Mouse (Mus musculus): ENCODE data around the gene Park7. TPM values are rescaled to one million over a fixed set of nuclear protein-coding genes. Genes with fewer than 3 reads are reported as not detected.

Park7 gene
- 417 and 424 TPM in 2 replicates for polyA plus RNA-seq (2014; fragmentation: Nextera tagmentation; extraction: Ambion mirVana)

DNA sequence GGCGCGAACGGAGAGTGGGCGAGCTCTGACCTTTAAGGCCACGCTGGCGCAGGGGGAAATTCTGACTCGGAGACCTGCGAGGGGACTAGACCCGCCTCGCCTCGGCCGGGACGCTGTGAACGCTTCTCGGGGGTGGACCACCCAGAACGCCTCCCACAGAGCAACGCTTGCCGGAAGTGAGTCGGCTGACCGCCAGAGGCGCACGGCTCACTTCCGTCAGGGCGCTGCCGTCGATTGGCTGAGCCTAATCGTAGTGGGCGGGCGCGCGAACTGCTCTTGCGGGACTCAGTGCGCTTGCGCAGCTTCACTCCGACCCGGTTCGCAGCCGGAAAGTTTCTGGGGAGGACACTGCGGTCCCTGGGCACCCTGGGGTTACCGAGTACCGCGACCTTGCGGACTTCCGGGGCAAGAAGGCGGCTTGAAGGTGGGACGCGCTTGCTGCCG is at the start of gene Park7, which contains the start of gene Tnfrsf9:
Gene Park7, minus strand, starts transcription at position 148 of the 444 bp plus-strand sequence.
Gene Tnfrsf9, plus strand, starts transcription at position 273 of the 444 bp plus-strand sequence.
- Histone ChIP-seq H3K4me3 (ENCODE audit: low read depth, low read length) (peak within 1 kb of the TSS; percentile 64), H3K36me3 (ENCODE audit: control insufficient read depth, insufficient read depth, low read length) (no peaks in the 10 kb centered on the region), H3K9ac (ENCODE audit: low read length) (peak within 1 kb of the TSS; percentile 82), H3K4me2 (ENCODE audit: low read depth) (peak within 1 kb of the TSS; percentile 55), H3K27me3 (ENCODE audit: control insufficient read depth, insufficient read depth, low read length) (no peaks in the 10 kb centered on the region), H3K9me3 (ENCODE audit: control insufficient read depth, low read length) (no peaks in the 10 kb centered on the region), H3K27ac (ENCODE audit: low read depth, low read length) (peak within 1 kb of the TSS; percentile 78), H3K4me1 (ENCODE audit: control insufficient read depth, insufficient read depth, low read length) (peaks cover 11% of the 10 kb centered on the region; the same call in 1 of the 2 replicates)
- DNase-seq (ENCODE audit: low spot score), result peak; percentile 97
- ATAC-seq (ENCODE audit: insufficient read depth, low FRiP score, low TSS enrichment), result peak; percentile 84
- WGBS, result under 1% methylated on average over 48 of the region's 48 CpGs

DNA sequence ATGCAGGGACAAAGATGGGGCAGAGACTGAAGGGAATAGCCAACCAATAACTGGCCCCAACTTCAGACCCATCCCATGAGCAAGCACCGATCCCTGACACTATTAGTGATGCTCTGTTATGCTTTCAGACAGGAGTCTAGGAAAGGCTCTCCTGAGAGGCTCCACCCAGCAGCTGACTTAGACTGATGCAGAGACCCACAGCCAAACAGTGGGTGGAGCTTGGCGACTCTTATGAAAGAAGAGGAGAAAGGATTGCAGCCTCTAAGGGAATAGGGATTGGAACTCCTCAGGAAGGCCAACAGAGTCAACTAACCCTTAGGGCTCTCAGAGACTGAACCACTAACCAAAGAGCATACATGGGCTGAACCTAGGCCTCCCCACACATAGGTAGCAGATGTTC is 49.5 kb upstream of the Park7 start:
- Histone ChIP-seq H3K4me2 (ENCODE audit: low read depth) (no peak overlapping the region), H3K27ac (ENCODE audit: low read depth, low read length) (no peak overlapping the region), H3K9ac (ENCODE audit: low read length) (no peak overlapping the region), H3K4me1 (ENCODE audit: control insufficient read depth, insufficient read depth, low read length) (no peaks in the 10 kb centered on the region), H3K4me3 (ENCODE audit: low read depth, low read length) (no peak overlapping the region), H3K27me3 (ENCODE audit: control insufficient read depth, insufficient read depth, low read length) (no peaks in the 10 kb centered on the region), H3K36me3 (ENCODE audit: control insufficient read depth, insufficient read depth, low read length) (no peaks in the 10 kb centered on the region), H3K9me3 (ENCODE audit: control insufficient read depth, low read length) (no peaks in the 10 kb centered on the region)
- no peak for DNase-seq (ENCODE audit: low spot score)
- WGBS, result 79% methylated on average over 2 of the region's 2 CpGs
- no peak for ATAC-seq (ENCODE audit: insufficient read depth, low FRiP score, low TSS enrichment)

DNA sequence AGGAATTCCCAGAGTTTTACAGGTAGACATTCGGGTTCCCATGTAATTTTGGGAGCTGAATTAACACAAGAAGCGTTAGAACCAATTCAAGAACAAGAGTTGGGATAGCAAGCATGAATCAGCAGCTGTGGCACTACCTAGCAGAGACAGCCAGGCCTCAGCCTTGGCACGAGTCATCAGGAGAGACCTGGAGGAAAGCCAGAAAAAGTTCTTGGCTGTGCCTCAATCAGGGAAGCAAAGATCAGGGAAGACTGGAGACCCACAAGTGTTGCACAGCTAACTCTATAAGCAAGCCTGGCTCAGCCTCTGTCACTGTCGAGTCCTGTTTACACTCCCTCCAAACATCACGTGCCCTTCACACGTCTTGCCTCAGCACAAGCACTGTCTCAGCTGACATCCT is 48.0 kb upstream of the Park7 start:
- Histone ChIP-seq H3K4me3 (ENCODE audit: low read depth, low read length) (no peak overlapping the region), H3K9me3 (ENCODE audit: control insufficient read depth, low read length) (no peaks in the 10 kb centered on the region), H3K4me2 (ENCODE audit: low read depth) (no peak overlapping the region), H3K9ac (ENCODE audit: low read length) (no peak overlapping the region), H3K4me1 (ENCODE audit: control insufficient read depth, insufficient read depth, low read length) (no peaks in the 10 kb centered on the region), H3K27me3 (ENCODE audit: control insufficient read depth, insufficient read depth, low read length) (no peaks in the 10 kb centered on the region), H3K27ac (ENCODE audit: low read depth, low read length) (no peak overlapping the region), H3K36me3 (ENCODE audit: control insufficient read depth, insufficient read depth, low read length) (no peaks in the 10 kb centered on the region)
- no peak for ATAC-seq (ENCODE audit: insufficient read depth, low FRiP score, low TSS enrichment)
- no peak for DNase-seq (ENCODE audit: low spot score)
- WGBS, result 77% methylated on average over 6 of the region's 6 CpGs

DNA sequence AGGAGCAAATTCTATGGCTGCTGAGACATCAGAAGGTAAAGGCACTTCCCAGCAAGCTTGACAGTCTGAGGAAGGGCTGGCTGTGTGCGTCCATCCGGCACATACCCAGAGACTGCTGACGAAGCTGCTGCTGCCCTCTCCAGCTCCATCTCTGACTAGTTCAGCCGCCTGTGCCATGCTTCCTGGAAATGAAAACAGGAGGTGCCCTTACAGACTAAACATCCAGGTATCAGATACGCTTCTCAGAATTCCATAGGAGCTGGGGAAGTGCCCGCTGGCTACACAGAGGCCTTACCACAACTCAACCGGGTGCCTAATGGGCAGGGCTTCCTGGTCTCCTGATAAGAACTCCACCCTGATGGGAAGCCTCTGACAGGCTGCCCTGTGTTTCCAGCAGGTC is 44.3 kb upstream of the Park7 start:
- Histone ChIP-seq H3K4me1 (ENCODE audit: control insufficient read depth, insufficient read depth, low read length) (0 out of 2 replicates have a peak, but pooled peaks cover 2% of the 10 kb centered on the region), H3K9me3 (ENCODE audit: control insufficient read depth, low read length) (no peaks in the 10 kb centered on the region), H3K36me3 (ENCODE audit: control insufficient read depth, insufficient read depth, low read length) (no peaks in the 10 kb centered on the region), H3K9ac (ENCODE audit: low read length) (no peak overlapping the region), H3K27ac (ENCODE audit: low read depth, low read length) (no peak overlapping the region), H3K27me3 (ENCODE audit: control insufficient read depth, insufficient read depth, low read length) (no peaks in the 10 kb centered on the region), H3K4me2 (ENCODE audit: low read depth) (no peak overlapping the region), H3K4me3 (ENCODE audit: low read depth, low read length) (no peak overlapping the region)
- ATAC-seq (ENCODE audit: insufficient read depth, low FRiP score, low TSS enrichment) (no peak), DNase-seq (ENCODE audit: low spot score) (no peak)
- WGBS, result 80% methylated on average over 7 of the region's 7 CpGs

DNA sequence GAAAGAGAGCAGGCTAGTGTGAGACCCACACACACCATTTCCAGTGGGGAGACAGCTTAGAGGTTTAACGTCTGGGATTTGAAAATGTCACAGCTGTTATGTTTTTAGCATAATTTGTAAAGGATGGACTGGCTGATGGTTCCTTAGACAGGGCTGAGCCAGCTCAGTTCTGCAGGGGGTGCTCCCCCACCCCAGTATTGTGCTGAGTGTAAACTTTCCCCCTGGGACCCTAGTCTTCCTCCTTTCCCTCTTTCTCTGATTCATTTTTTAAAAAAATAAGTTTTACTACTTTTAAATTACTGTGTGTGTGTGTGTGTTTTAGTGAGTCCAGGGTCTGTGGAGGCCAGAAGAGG is 42.8 kb upstream of the Park7 start:
- ATAC-seq (ENCODE audit: insufficient read depth, low FRiP score, low TSS enrichment) (no peak), DNase-seq (ENCODE audit: low spot score) (no peak)
- 0 out of 2 replicates have a peak, but pooled peaks cover 2% of the 10 kb centered on the region for H3K4me1 ChIP-seq (ENCODE audit: control insufficient read depth, insufficient read depth, low read length)
- no peaks in the 10 kb centered on the region for H3K9me3 ChIP-seq (ENCODE audit: control insufficient read depth, low read length)
- no peak overlapping the region for H3K4me3 ChIP-seq (ENCODE audit: low read depth, low read length)
- H3K9ac ChIP-seq (ENCODE audit: low read length), result no peak overlapping the region
- no peak overlapping the region for H3K27ac ChIP-seq (ENCODE audit: low read depth, low read length)
- H3K4me2 ChIP-seq (ENCODE audit: low read depth), result no peak overlapping the region
- WGBS, result 68% methylated on average over 1 of the region's 1 CpGs
- no peaks in the 10 kb centered on the region for H3K27me3 ChIP-seq (ENCODE audit: control insufficient read depth, insufficient read depth, low read length)
- H3K36me3 ChIP-seq (ENCODE audit: control insufficient read depth, insufficient read depth, low read length), result no peaks in the 10 kb centered on the region

DNA sequence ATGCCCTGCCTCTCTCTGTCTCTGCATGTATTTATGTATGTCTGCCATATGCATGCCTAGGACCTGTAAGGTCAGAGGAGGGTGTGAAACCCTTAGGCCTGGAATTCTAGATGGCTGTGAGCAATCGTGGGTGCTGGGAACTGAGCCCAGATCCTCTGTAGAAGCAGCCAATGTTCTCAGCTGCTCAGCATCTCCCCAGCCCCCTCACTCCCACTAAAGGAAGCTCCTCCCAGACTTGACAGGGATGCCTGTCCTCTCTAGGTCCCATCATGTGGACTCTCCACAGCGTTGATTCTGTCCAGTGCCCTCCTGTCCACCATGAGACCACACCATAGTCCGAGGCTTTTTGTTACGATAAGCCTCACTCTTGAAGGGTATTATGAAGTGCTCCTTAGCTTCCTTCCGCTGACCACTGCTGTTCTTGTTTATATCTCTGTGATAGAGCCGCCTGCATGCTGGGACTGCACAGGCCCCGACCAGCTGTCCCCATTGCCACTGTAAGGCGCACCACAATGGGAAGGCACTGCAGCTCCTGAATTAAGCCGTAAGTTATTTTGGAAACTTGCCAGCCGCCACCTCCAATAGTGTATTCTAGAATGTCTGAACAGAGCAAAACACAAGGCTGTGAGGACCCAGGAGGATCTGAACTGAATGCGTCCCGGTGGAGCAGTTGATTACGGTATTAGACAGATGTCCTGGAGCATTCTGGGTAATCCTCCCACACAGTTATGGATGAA is 42.3 kb upstream of the Park7 start:
- no peak overlapping the region for H3K4me3 ChIP-seq (ENCODE audit: low read depth, low read length)
- no peaks in the 10 kb centered on the region for H3K27me3 ChIP-seq (ENCODE audit: control insufficient read depth, insufficient read depth, low read length)
- no peak for ATAC-seq (ENCODE audit: insufficient read depth, low FRiP score, low TSS enrichment)
- H3K9ac ChIP-seq (ENCODE audit: low read length), result no peak overlapping the region
- WGBS, result 78% methylated on average over 13 of the region's 13 CpGs
- no peaks in the 10 kb centered on the region for H3K9me3 ChIP-seq (ENCODE audit: control insufficient read depth, low read length)
- H3K4me1 ChIP-seq (ENCODE audit: control insufficient read depth, insufficient read depth, low read length), result 0 out of 2 replicates have a peak, but pooled peaks cover 2% of the 10 kb centered on the region
- no peak overlapping the region for H3K27ac ChIP-seq (ENCODE audit: low read depth, low read length)
- H3K4me2 ChIP-seq (ENCODE audit: low read depth), result no peak overlapping the region
- H3K36me3 ChIP-seq (ENCODE audit: control insufficient read depth, insufficient read depth, low read length), result no peaks in the 10 kb centered on the region
- peak; percentile 33 for DNase-seq (ENCODE audit: low spot score)

DNA sequence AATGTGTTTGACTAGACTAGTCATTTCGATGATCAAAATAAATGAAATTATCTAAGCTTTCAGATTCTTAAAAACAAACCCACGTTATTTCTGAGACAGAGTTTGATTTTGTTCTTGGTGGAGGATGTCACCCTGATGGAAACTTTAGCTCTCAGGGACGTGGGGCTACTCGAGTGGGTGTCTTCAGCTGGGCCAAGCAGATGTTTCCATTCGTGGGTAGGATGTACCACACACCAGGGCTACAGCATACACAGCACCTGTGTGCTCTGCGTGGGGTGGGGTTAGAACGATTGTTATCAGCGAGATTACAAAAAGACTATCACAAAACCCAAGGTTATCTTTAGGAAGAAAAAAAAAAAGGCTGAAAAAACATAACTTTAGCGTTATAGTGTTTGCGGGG is 36.7 kb upstream of the Park7 start:
- WGBS, result 82% methylated on average over 10 of the region's 10 CpGs
- H3K4me3 ChIP-seq (ENCODE audit: low read depth, low read length), result no peak overlapping the region

DNA sequence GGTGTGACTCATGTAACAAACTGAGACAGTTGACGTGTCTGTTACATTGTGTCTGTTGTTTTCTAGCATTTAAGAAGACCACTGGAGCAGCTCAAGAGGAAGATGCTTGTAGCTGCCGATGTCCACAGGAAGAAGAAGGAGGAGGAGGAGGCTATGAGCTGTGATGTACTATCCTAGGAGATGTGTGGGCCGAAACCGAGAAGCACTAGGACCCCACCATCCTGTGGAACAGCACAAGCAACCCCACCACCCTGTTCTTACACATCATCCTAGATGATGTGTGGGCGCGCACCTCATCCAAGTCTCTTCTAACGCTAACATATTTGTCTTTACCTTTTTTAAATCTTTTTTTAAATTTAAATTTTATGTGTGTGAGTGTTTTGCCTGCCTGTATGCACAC is 30.5 kb upstream of the Park7 start:
- H3K4me1 ChIP-seq (ENCODE audit: control insufficient read depth, insufficient read depth, low read length), result no peaks in the 10 kb centered on the region
- H3K4me2 ChIP-seq (ENCODE audit: low read depth), result no peak overlapping the region
- DNase-seq (ENCODE audit: low spot score), result no peak
- no peak overlapping the region for H3K9ac ChIP-seq (ENCODE audit: low read length)
- no peak overlapping the region for H3K4me3 ChIP-seq (ENCODE audit: low read depth, low read length)
- H3K27ac ChIP-seq (ENCODE audit: low read depth, low read length), result no peak overlapping the region
- WGBS, result 90% methylated on average over 7 of the region's 7 CpGs
- no peak for ATAC-seq (ENCODE audit: insufficient read depth, low FRiP score, low TSS enrichment)
- no peaks in the 10 kb centered on the region for H3K9me3 ChIP-seq (ENCODE audit: control insufficient read depth, low read length)
- no peaks in the 10 kb centered on the region for H3K36me3 ChIP-seq (ENCODE audit: control insufficient read depth, insufficient read depth, low read length)
- H3K27me3 ChIP-seq (ENCODE audit: control insufficient read depth, insufficient read depth, low read length), result no peaks in the 10 kb centered on the region

More for the DNA sequence above, 36.7 kb upstream of the Park7 start:
- no peak for DNase-seq (ENCODE audit: low spot score)
- Histone ChIP-seq H3K9me3 (ENCODE audit: control insufficient read depth, low read length) (no peaks in the 10 kb centered on the region), H3K4me2 (ENCODE audit: low read depth) (no peak overlapping the region), H3K9ac (ENCODE audit: low read length) (no peak overlapping the region), H3K4me1 (ENCODE audit: control insufficient read depth, insufficient read depth, low read length) (no peaks in the 10 kb centered on the region), H3K27ac (ENCODE audit: low read depth, low read length) (no peak overlapping the region), H3K27me3 (ENCODE audit: control insufficient read depth, insufficient read depth, low read length) (no peaks in the 10 kb centered on the region), H3K36me3 (ENCODE audit: control insufficient read depth, insufficient read depth, low read length) (no peaks in the 10 kb centered on the region)
- ATAC-seq (ENCODE audit: insufficient read depth, low FRiP score, low TSS enrichment), result no peak

DNA sequence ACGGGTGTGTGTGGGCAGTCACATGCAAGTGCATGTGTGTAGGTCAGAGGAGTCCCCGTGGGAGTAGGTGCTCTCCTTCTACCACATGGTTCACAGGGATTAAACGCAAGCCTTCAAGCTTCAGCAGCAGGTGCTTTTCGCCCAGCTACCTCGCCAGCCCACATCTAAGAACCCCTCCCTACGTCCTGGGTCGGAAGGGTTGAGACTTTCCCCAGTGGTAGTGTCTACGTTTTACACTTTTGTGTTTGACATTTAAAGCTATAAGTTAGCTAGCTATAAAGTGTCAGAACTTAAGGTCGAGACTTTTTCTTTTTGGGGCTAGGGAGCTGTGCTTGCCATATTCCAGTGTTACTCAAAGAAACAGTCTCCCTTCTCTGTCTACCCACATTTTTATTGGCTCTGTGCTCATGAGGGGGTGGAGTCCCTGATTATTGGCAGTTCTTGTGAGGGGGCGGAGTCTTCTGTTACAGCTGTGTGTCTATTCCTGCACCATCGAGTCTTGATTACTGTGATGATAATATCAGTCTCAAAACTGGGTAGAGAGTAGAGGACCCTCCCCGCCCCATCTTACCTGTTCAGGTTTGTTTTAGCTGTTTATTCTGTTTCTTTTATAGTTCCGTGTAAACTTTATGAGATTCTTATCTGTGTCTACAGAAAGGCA is 25.9 kb upstream of the Park7 start:
- no peaks in the 10 kb centered on the region for H3K9me3 ChIP-seq (ENCODE audit: control insufficient read depth, low read length)
- WGBS, result 64% methylated on average over 13 of the region's 13 CpGs
- ATAC-seq (ENCODE audit: insufficient read depth, low FRiP score, low TSS enrichment) (no peak), DNase-seq (ENCODE audit: low spot score) (no peak)
- H3K9ac ChIP-seq (ENCODE audit: low read length), result no peak overlapping the region
- H3K4me3 ChIP-seq (ENCODE audit: low read depth, low read length), result no peak overlapping the region
- no peaks in the 10 kb centered on the region for H3K27me3 ChIP-seq (ENCODE audit: control insufficient read depth, insufficient read depth, low read length)
- no peak overlapping the region for H3K4me2 ChIP-seq (ENCODE audit: low read depth)
- no peaks in the 10 kb centered on the region for H3K36me3 ChIP-seq (ENCODE audit: control insufficient read depth, insufficient read depth, low read length)
- no peaks in the 10 kb centered on the region for H3K4me1 ChIP-seq (ENCODE audit: control insufficient read depth, insufficient read depth, low read length)
- H3K27ac ChIP-seq (ENCODE audit: low read depth, low read length), result no peak overlapping the region

Data from neural tube, embryonic 11.5 days (tissue).